Mouse (Mus musculus) myocyte (in vitro differentiated cells): Measurements from ENCODE around the gene Mylk3. TPM values are rescaled to one million over a fixed set of nuclear protein-coding genes. Genes with fewer than 3 reads are reported as not detected.

Experiments used
- H3K27me3 ChIP-seq: one replicate; pipeline ENCODE4 v1.6.1; 2011; ENCODE audit not compliant: control insufficient read depth, insufficient read depth, insufficient read length
- H3K36me3 ChIP-seq: one replicate; pipeline ENCODE4 v1.6.1; 2011; ENCODE audit not compliant: control insufficient read depth, insufficient read depth
- H3K4me2 ChIP-seq: one replicate; pipeline ENCODE4 v1.6.1; 2011; ENCODE audit warnings: low read depth, control low read depth
- H3K4me3 ChIP-seq: one replicate; pipeline ENCODE4 v1.5.1; 2011; ENCODE audit warnings: mild to moderate bottlenecking, control low read depth, moderate library complexity
- H3K79me2 ChIP-seq: one replicate; pipeline ENCODE4 v1.6.1; 2011; ENCODE audit not compliant: control insufficient read depth, insufficient read depth
- H3ac ChIP-seq: one replicate; pipeline ENCODE4 v1.6.1; 2011; ENCODE audit not compliant: control insufficient read depth, insufficient read length
- CEBPB ChIP-seq: IDR thresholded peaks from 2 replicates; pipeline ENCODE4 v1.6.1; 2011; ENCODE audit warnings: mild to moderate bottlenecking, moderate library complexity; ENCODE audit not compliant: poor library complexity, insufficient read depth, severe bottlenecking
- E2F4 ChIP-seq: IDR thresholded peaks from one replicate; pipeline ENCODE4 v1.6.1; 2011; ENCODE audit warnings: mild to moderate bottlenecking, control low read depth, moderate library complexity; ENCODE audit not compliant: insufficient read depth
- MAX ChIP-seq: IDR thresholded peaks from one replicate; pipeline ENCODE4 v1.6.1; 2011; ENCODE audit warnings: low read depth, mild to moderate bottlenecking, control low read depth
- MYOD1 ChIP-seq, 3 experiments: IDR thresholded peaks; one replicate each; pipeline ENCODE4 v1.6.1; 2011; ENCODE audit warnings: control low read depth in 2 of 3, low read depth in 2 of 3, mild to moderate bottlenecking in 2 of 3, moderate library complexity in 1 of 3; ENCODE audit not compliant: insufficient read length in 2 of 3, control insufficient read depth in 1 of 3
- MYOG ChIP-seq, 3 experiments: IDR thresholded peaks; one replicate each; pipeline ENCODE4 v1.6.1; 2011; ENCODE audit warnings: control low read depth in 2 of 3, low read depth in 2 of 3, mild to moderate bottlenecking in 2 of 3; ENCODE audit not compliant: insufficient read length in 2 of 3, control insufficient read depth in 1 of 3, insufficient read depth in 1 of 3
- POLR2A ChIP-seq: IDR thresholded peaks from one replicate; pipeline ENCODE4 v1.6.1; 2011; ENCODE audit warnings: low read depth, mild to moderate bottlenecking, control low read depth, moderate library complexity; ENCODE audit not compliant: insufficient read length
- POLR2AphosphoS2 ChIP-seq: IDR thresholded peaks from one replicate; pipeline ENCODE4 v1.6.1; 2011; ENCODE audit warnings: low read depth, control low read depth; ENCODE audit not compliant: insufficient read length
- REST ChIP-seq: IDR thresholded peaks from one replicate; pipeline ENCODE4 v1.6.1; 2011; ENCODE audit warnings: mild to moderate bottlenecking, control low read depth, moderate library complexity; ENCODE audit not compliant: insufficient read depth, insufficient read length
- SRF ChIP-seq: IDR thresholded peaks from one replicate; pipeline ENCODE4 v1.6.1; 2011; ENCODE audit warnings: low read depth; ENCODE audit not compliant: control insufficient read depth, insufficient read length
- TCF12 ChIP-seq: IDR thresholded peaks from one replicate; pipeline ENCODE4 v1.6.1; 2011; ENCODE audit warnings: mild to moderate bottlenecking, control low read depth; ENCODE audit not compliant: poor library complexity, insufficient read depth, severe bottlenecking
- TCF3 ChIP-seq: IDR thresholded peaks from one replicate; pipeline ENCODE4 v1.6.1; 2011; ENCODE audit warnings: low read depth, control low read depth; ENCODE audit not compliant: insufficient read length
- USF1 ChIP-seq: IDR thresholded peaks from one replicate; pipeline ENCODE4 v1.6.1; 2011; ENCODE audit warnings: low read depth, mild to moderate bottlenecking, control low read depth, moderate library complexity
- polyA plus RNA-seq: library from polyadenylated mRNA; unstranded; fragments of >200 nt; fragmentation: generic; extraction: Trizol; gene quantifications from one replicate; pipeline ENCODE4 v1.2.1, GENCODE M21; 2012; ENCODE audit warnings: missing spikeins

Gene Mylk3
- polyA plus RNA-seq, 1 experiment = 3.7 TPM

DNA sequence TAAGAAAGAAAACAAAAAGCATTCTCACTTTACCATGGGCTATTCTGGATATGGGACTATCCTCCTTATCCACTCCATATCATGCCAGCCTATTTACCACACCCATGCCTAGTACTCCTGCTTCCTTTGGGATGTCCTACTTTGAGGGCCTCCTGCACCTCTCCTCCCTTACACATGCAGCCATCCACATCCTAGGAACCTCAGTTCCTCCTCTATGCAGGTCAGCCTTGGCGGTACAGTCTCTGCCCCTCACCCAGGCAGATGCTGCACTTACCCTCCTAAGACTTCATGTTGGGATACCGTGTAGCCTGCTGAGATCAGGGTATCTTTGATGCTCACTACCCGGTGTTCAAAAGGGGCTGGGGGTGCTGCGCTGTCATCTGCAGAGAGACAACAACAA lies 32.9 kb downstream of the Mylk3 start:
- TF ChIP-seq POLR2AphosphoS2 (no peak), REST (no peak), TCF3 (no peak), E2F4 (no peak), MAX (no peak), TCF12 (no peak), MYOG (IDR thresholded peaks at IDR 0.05; ENCODE audit: control insufficient read depth in 1 of 3, insufficient read depth in 1 of 3, insufficient read length in 2 of 3, low read depth in 2 of 3) (no peak), MYOD1 (IDR thresholded peaks at IDR 0.05; ENCODE audit: control insufficient read depth in 1 of 3, insufficient read length in 2 of 3, low read depth in 2 of 3) (no peak), CEBPB (no peak), SRF (no peak)
- Histone ChIP-seq H3K79me2 (no peaks in the 10 kb centered on the region), H3K36me3 (no peaks in the 10 kb centered on the region), H3K4me3 (no peak overlapping the region), H3K27me3 (no peaks in the 10 kb centered on the region), H3K4me2 (no peak overlapping the region), H3ac (no peak overlapping the region)

DNA sequence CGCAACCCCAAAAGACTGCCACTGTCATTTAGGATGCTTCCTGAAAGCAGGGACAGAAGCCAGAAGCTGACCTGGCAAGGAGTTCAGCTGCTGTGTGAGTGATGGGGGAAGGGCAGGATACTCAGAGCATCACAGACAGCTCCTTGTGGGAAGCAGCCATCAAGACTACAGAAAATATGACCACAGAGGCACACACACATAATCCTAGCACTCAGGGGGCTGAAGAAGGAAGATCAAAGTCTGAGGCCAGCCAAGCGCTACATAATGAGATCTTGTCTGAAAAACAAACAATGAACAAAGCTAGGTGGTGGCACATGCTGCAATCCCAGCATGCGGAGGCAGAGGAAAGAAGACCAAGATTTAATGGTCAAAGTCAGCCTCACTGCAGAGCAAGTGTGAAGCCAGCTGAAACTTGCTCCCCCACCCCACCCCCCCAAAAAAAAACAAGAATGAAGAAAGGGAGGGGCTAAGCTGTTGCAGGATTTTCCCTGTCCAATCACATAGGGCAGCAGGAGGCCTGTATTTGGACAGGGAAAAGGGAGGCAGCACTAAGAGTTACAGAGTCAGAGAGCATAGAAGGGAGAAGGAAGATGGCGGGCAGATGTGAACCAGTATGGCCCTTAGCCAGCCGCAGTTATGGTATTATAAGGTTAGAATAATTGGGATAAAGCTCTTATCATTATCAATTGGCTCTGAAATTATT lies 46.1 kb downstream of the Mylk3 start:
- no peak overlapping the region for H3ac ChIP-seq
- no peaks in the 10 kb centered on the region for H3K79me2 ChIP-seq
- no peak overlapping the region for H3K4me3 ChIP-seq
- H3K27me3 ChIP-seq = no peaks in the 10 kb centered on the region
- H3K36me3 ChIP-seq = no peaks in the 10 kb centered on the region
- no peak overlapping the region for H3K4me2 ChIP-seq
- TF ChIP-seq SRF (no peak), TCF3 (no peak), POLR2AphosphoS2 (no peak), CEBPB (no peak), REST (no peak), MAX (no peak), TCF12 (no peak), POLR2A (no peak), MYOD1 (IDR thresholded peaks at IDR 0.05; ENCODE audit: control insufficient read depth in 1 of 3, insufficient read length in 2 of 3, low read depth in 2 of 3) (no peak), USF1 (no peak), MYOG (IDR thresholded peaks at IDR 0.05; ENCODE audit: control insufficient read depth in 1 of 3, insufficient read depth in 1 of 3, insufficient read length in 2 of 3, low read depth in 2 of 3) (no peak), E2F4 (no peak)

GRCm38 (mm10) chr8:85337681-85338080 lies 48.5 kb downstream of the Mylk3 start:
- no peaks in the 10 kb centered on the region for H3K79me2 ChIP-seq
- no peak overlapping the region for H3K4me3 ChIP-seq
- no peak overlapping the region for H3K4me2 ChIP-seq
- H3ac ChIP-seq = no peak overlapping the region
- TF ChIP-seq E2F4 = no peak
- no peak for TF ChIP-seq TCF12
- TF ChIP-seq SRF = no peak
- TF ChIP-seq USF1 = no peak
- TF ChIP-seq POLR2AphosphoS2 = no peak
- no peak for TF ChIP-seq POLR2A
- TF ChIP-seq REST = no peak
- no peak for TF ChIP-seq MYOG (IDR thresholded peaks at IDR 0.05; ENCODE audit: control insufficient read depth in 1 of 3, insufficient read depth in 1 of 3, insufficient read length in 2 of 3, low read depth in 2 of 3)
- no peak for TF ChIP-seq MAX
- TF ChIP-seq TCF3 = no peak
- TF ChIP-seq MYOD1 (IDR thresholded peaks at IDR 0.05; ENCODE audit: control insufficient read depth in 1 of 3, insufficient read length in 2 of 3, low read depth in 2 of 3) = no peak
- no peak for TF ChIP-seq CEBPB
- no peaks in the 10 kb centered on the region for H3K36me3 ChIP-seq
- no peaks in the 10 kb centered on the region for H3K27me3 ChIP-seq

DNA sequence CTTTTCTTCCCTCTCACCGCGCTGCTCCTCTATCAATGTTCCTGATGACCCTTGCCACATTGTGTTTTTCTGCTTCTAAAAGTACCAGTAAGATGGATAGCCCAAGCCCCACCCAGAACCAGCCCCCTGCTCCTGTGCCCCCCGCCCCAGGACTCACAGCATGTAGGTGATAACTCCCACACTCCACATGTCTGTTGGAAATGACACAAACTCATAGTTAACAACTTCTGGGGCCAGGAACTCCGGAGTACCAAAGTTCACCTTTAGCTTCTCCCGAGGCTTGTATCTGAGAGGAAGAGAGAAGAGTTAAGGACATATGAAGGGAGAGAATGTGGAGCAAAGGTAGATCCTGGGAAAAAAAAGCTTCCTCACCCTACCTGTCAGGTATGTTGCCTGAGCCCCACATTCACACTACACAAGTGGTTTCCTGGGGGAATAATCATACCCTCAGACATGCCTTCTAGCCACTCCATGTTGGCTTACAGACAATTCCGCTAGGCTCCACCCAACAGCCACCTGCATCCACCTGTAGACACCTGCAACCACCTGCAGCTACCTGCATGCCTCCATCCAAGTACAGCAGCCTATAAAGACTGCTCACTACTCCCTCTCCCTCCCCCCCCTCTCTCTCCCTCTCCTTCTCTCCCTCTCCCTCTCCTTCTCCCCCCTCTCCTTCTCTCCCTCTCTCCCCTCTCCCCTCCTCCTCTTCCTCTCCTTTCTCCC lies 49.8 kb downstream of the Mylk3 start:
- no peak overlapping the region for H3K4me2 ChIP-seq
- H3K79me2 ChIP-seq = no peaks in the 10 kb centered on the region
- H3ac ChIP-seq = no peak overlapping the region
- no peaks in the 10 kb centered on the region for H3K27me3 ChIP-seq
- H3K4me3 ChIP-seq = no peak overlapping the region
- no peaks in the 10 kb centered on the region for H3K36me3 ChIP-seq
- TF ChIP-seq MYOG (IDR thresholded peaks at IDR 0.05; ENCODE audit: control insufficient read depth in 1 of 3, insufficient read depth in 1 of 3, insufficient read length in 2 of 3, low read depth in 2 of 3) = no peak
- TF ChIP-seq POLR2A = no peak
- no peak for TF ChIP-seq CEBPB
- TF ChIP-seq SRF = no peak
- no peak for TF ChIP-seq USF1
- TF ChIP-seq REST = no peak
- no peak for TF ChIP-seq TCF12
- TF ChIP-seq MAX = no peak
- no peak for TF ChIP-seq MYOD1 (IDR thresholded peaks at IDR 0.05; ENCODE audit: control insufficient read depth in 1 of 3, insufficient read length in 2 of 3, low read depth in 2 of 3)
- no peak for TF ChIP-seq TCF3
- no peak for TF ChIP-seq E2F4
- TF ChIP-seq POLR2AphosphoS2 = no peak
